Mouse (Mus musculus): ENCODE measurements around the gene Clnk. TPM values are rescaled to one million over a fixed set of nuclear protein-coding genes. Genes with fewer than 3 reads are reported as not detected.

Clnk gene
- total and polyA plus RNA-seq, 3 experiments: not detected

DNA sequence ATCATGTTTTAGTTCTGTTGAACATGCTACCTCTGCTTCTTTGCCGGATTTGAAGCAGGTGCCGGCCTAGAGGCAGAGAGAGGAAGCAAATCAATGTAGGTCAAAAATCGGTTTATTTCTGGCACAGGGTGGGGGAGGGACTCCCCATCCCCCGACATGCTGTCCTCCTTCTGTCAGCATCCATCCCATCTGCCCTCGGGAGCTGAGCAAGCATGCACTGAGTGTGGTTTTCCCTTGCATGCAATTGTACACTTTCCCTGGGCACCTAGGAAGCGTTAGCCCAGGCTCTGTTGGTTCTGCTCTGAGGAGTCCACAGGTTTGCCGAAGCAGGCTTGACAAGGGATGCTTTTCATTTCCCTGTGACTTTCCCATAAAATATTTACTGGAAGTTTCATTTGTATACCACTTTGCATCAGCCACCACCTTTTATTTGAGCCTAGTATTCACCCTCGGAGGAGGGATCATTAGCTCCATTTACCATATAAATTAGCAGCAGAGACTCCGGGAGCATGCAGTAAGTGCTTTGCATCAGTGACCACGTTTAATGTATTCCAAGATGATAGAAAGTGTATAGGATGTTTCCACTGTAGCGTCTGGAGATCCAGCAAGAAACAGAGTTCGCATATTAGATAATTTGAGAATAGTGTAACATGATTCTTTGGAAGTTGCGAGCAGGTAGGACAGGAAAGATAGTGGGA lies 14.2 kb downstream of the Clnk start:
- Histone ChIP-seq H3K36me3 (ENCODE audit: control insufficient read depth in 1 of 2, insufficient read depth in 2 of 2, low read length in 2 of 2) (no peaks in the 10 kb centered on the region), H3K79me2 (ENCODE audit: control insufficient read depth, insufficient read depth, low read length, poor library complexity) (no peaks in the 10 kb centered on the region), H3K27ac (ENCODE audit: control insufficient read depth, low read depth, low read length) (no peak overlapping the region), H3K9me3 (replicated peaks; ENCODE audit: insufficient read depth, low read length) (no peaks in the 10 kb centered on the region), H3K4me3 (ENCODE audit: control insufficient read depth in 1 of 2, insufficient read depth in 1 of 2, low read depth in 2 of 2, low read length in 2 of 2) (no peak overlapping the region), H3K9ac (ENCODE audit: control insufficient read depth, low read depth, low read length, poor library complexity, severe bottlenecking) (no peak overlapping the region), H3K4me1 (ENCODE audit: control insufficient read depth in 1 of 2, insufficient read depth in 2 of 2, low read length in 2 of 2) (no peaks in the 10 kb centered on the region), H3K27me3 (ENCODE audit: control insufficient read depth in 1 of 2, insufficient read depth in 2 of 2, low read length in 2 of 2) (no peaks in the 10 kb centered on the region)
- TF ChIP-seq MAZ (IDR thresholded peaks at IDR 0.05; ENCODE audit: low read depth, low read length) (no peak), KAT2A (conservative IDR thresholded peaks at IDR 0.05; ENCODE audit: low read depth, low read length) (no peak), NRF1 (IDR thresholded peaks at IDR 0.05; ENCODE audit: insufficient read depth, low read depth, low read length, poor library complexity, severe bottlenecking) (no peak)
- DNase-seq (ENCODE audit: low read depth, low spot score): no peak

DNA sequence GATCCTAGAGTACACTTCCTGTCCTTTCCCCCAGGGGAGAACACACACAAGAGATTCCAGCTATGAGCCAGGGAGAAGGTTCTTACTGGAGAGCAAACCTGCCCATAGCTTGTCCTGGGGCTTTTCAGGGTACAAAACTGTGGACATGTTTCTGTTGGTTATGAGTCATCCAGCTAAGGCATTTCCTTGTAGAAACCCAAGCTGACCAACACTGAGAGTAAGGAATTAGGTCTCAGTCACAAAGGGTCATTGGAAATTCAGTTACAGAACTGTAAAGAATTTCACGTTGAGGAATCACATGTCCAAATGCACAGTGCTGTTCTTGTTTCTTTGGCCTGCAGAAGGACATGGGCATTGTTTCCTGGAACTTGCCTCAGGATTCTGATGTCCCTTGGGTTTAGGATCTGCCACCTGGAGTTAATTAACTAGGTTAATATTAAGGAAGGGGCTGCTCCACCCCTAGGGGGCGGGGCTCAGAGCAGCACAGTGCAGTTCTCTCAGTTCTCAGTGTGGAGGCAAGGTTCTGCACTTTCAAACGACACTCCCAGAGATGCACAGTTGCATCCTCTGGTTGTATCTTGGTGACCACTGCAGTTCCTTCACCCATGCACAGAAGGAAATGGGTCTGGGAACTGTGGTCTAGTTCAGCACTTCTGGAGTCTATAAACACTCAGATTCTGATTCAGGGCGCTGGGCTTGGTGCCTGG lies 18.4 kb downstream of the Clnk start:
- no peaks in the 10 kb centered on the region for H3K4me1 ChIP-seq (ENCODE audit: control insufficient read depth in 1 of 2, insufficient read depth in 2 of 2, low read length in 2 of 2)
- no peaks in the 10 kb centered on the region for H3K27me3 ChIP-seq (ENCODE audit: control insufficient read depth in 1 of 2, insufficient read depth in 2 of 2, low read length in 2 of 2)
- TF ChIP-seq BHLHE40 (IDR thresholded peaks at IDR 0.05; ENCODE audit: borderline replicate concordance, low read depth, low read length): no peak
- TF ChIP-seq RCOR1 (IDR thresholded peaks at IDR 0.05; ENCODE audit: low read depth, low read length): no peak
- no peak for TF ChIP-seq JUND (IDR thresholded peaks at IDR 0.05; ENCODE audit: low read depth, low read length)
- no peak for TF ChIP-seq TBP (IDR thresholded peaks at IDR 0.05; ENCODE audit: low read depth, low read length)
- TF ChIP-seq MXI1 (IDR thresholded peaks at IDR 0.05; ENCODE audit: low read depth, low read length): no peak
- no peak for TF ChIP-seq ETS1 (IDR thresholded peaks at IDR 0.05; ENCODE audit: low read depth, low read length)
- no peak for TF ChIP-seq HCFC1 (IDR thresholded peaks at IDR 0.05; ENCODE audit: low read depth, low read length)
- no peak for TF ChIP-seq MYB (IDR thresholded peaks at IDR 0.05; ENCODE audit: low read depth, low read length)
- no peak for TF ChIP-seq MAFK (IDR thresholded peaks at IDR 0.05; ENCODE audit: borderline replicate concordance, low read depth, low read length)
- no peak for TF ChIP-seq ELF1 (IDR thresholded peaks at IDR 0.05; ENCODE audit: low read depth, low read length)
- TF ChIP-seq POLR2AphosphoS5 (IDR thresholded peaks at IDR 0.05; ENCODE audit: borderline replicate concordance, low read depth, low read length): no peak
- no peak for TF ChIP-seq MYC (IDR thresholded peaks at IDR 0.05; ENCODE audit: low read depth, low read length)
- no peak for TF ChIP-seq CTCF (IDR thresholded peaks at IDR 0.05 in 2 of 3, conservative IDR thresholded peaks at IDR 0.05 in 1 of 3; ENCODE audit: control insufficient read depth in 1 of 3, insufficient read depth in 1 of 3, low read depth in 2 of 3, low read length in 3 of 3, poor library complexity in 1 of 3, severe bottlenecking in 1 of 3)
- no peak overlapping the region for H3K4me3 ChIP-seq (ENCODE audit: control insufficient read depth in 1 of 2, insufficient read depth in 1 of 2, low read depth in 2 of 2, low read length in 2 of 2)
- DNase-seq (ENCODE audit: low read depth, low spot score): no peak
- no peaks in the 10 kb centered on the region for H3K9me3 ChIP-seq (replicated peaks; ENCODE audit: insufficient read depth, low read length)
- H3K27ac ChIP-seq (ENCODE audit: control insufficient read depth, low read depth, low read length): no peak overlapping the region
- no peak overlapping the region for H3K9ac ChIP-seq (ENCODE audit: control insufficient read depth, low read depth, low read length, poor library complexity, severe bottlenecking)
- H3K79me2 ChIP-seq (ENCODE audit: control insufficient read depth, insufficient read depth, low read length, poor library complexity): no peaks in the 10 kb centered on the region
- no peaks in the 10 kb centered on the region for H3K36me3 ChIP-seq (ENCODE audit: control insufficient read depth in 1 of 2, insufficient read depth in 2 of 2, low read length in 2 of 2)

All from MEL (cell line).